Mouse (Mus musculus) intestine, embryonic 14.5 days (tissue): ENCODE measurements around the gene Nr5a1. TPM values are rescaled to one million over a fixed set of nuclear protein-coding genes. Genes with fewer than 3 reads are reported as not detected.
A peak's percentile ranks its signal among the peaks of the same experiment; 100 is the strongest.

Source experiments
- ATAC-seq: fragments of 200-750 bp; cut with Nextera tagmentation; replicated peaks from 2 replicates; pipeline ENCODE4 v1.8.0; 2017; ENCODE audit warnings: low read depth, moderate number of reproducible peaks, moderate TSS enrichment, moderate library complexity; ENCODE audit not compliant: low FRiP score, low TSS enrichment
- DNase-seq: peaks from one replicate; pipeline ENCODE4 v3.0.0-alpha.2; 2018; ENCODE audit warnings: low spot score
- H3K27ac ChIP-seq: fragments of 300-500 bp; sonication (generic); 2 replicates; pipeline ENCODE4 v1.5.1; 2014; ENCODE audit warnings: low read depth, mild to moderate bottlenecking, control low read depth
- H3K27me3 ChIP-seq: fragments of 300-500 bp; sonication (generic); replicated peaks from 2 replicates; pipeline ENCODE4 v1.6.1; 2014; ENCODE audit warnings: low read length, control low read depth; ENCODE audit not compliant: control insufficient read depth, insufficient read depth
- H3K36me3 ChIP-seq: fragments of 300-500 bp; sonication (generic); 2 replicates; pipeline ENCODE4 v1.6.1; 2014; ENCODE audit warnings: low read length, control low read depth; ENCODE audit not compliant: control insufficient read depth, insufficient read depth
- H3K4me1 ChIP-seq: fragments of 300-500 bp; sonication (generic); replicated peaks from 2 replicates; pipeline ENCODE4 v1.6.1; 2014; ENCODE audit warnings: low read length, control low read depth, mixed read lengths; ENCODE audit not compliant: control insufficient read depth, insufficient read depth
- H3K4me2 ChIP-seq: fragments of 300-500 bp; sonication (generic); 2 replicates; pipeline ENCODE4 v1.6.1; 2014; ENCODE audit warnings: low read length
- H3K4me3 ChIP-seq: fragments of 300-500 bp; sonication (generic); 2 replicates; pipeline ENCODE4 v1.5.1; 2014; ENCODE audit warnings: low read depth, low read length, control low read depth, mixed read lengths
- H3K9ac ChIP-seq: fragments of 300-500 bp; sonication (generic); 2 replicates; pipeline ENCODE4 v1.6.1; 2014; ENCODE audit warnings: mild to moderate bottlenecking, low read length
- H3K9me3 ChIP-seq: fragments of 300-500 bp; sonication (generic); 2 replicates; pipeline ENCODE4 v1.6.1; 2016; ENCODE audit warnings: low read length, control low read depth; ENCODE audit not compliant: control insufficient read depth
- WGBS: fragments of 180-500 bp; shearing (Covaris S2); extraction: QIAGEN DNeasy Blood & Tissue Kit; methylation state at CpG from one replicate; pipeline ENCODE4 v1.1.7; 2014; 5-methylcytosine and 5-hydroxymethylcytosine counted together
- polyA plus RNA-seq: library from polyadenylated mRNA; unstranded; fragments of >200 nt; fragmentation: Nextera tagmentation; extraction: Ambion mirVana; gene quantifications from 2 replicates; pipeline ENCODE4 v1.2.1, GENCODE M21; 2014

The Nr5a1 gene
- polyA plus RNA-seq, 1 experiment from 2014 or later = 0.09 TPM

DNA sequence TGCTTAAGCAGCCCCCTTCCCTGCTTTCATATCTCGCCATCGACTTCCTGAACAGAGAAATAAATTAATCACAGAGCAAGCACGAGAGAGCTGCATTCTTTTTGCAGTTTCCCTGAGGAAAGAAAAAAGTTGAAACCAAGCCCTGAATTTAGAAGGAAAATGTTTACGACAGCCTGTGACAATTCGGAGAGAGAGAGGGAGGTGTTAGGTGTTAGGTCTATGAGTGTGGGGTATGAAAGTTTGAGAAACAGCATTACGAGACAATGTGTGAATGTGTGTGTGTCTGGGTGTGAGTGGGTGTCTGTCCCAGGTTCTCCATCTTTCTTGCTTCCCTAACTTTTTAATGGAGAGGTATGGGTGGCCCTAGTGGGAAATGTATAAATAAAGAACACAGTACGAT is 62.2 kb downstream of the Nr5a1 start:
- H3K4me3 ChIP-seq = no peak overlapping the region
- ATAC-seq (no peak), DNase-seq (no peak)
- no peak overlapping the region for H3K4me2 ChIP-seq
- no peaks in the 10 kb centered on the region for H3K27me3 ChIP-seq
- no peaks in the 10 kb centered on the region for H3K9me3 ChIP-seq
- WGBS = 64% methylated on average over 7 of the region's 7 CpGs
- 0 out of 2 replicates have a peak, but pooled peaks cover 4% of the 10 kb centered on the region for H3K4me1 ChIP-seq
- no peak overlapping the region for H3K27ac ChIP-seq
- no peak overlapping the region for H3K9ac ChIP-seq
- no peaks in the 10 kb centered on the region for H3K36me3 ChIP-seq

DNA sequence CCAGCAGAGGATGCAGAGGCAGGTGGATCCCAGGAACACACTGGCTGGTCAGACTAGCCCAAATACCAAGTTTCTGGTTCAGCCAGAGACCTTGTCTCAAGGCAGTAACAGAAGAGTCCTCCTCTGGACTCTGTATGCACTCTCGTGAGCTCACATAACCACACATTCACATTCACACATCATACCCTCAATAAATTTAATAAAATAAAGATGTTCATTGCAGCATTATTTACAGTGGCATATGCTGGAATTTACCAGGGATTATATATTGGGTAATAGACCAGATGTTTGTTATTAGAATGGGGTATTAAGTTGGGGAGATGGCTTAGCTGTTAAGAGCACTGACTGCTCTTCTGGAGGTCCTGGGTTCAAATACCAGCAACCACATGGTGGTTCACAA is 64.0 kb downstream of the Nr5a1 start:
- DNase-seq = no peak
- Histone ChIP-seq H3K4me1 (0 out of 2 replicates have a peak, but pooled peaks cover 4% of the 10 kb centered on the region), H3K4me3 (no peak overlapping the region), H3K9ac (no peak overlapping the region), H3K27me3 (no peaks in the 10 kb centered on the region), H3K27ac (no peak overlapping the region), H3K4me2 (no peak overlapping the region), H3K36me3 (no peaks in the 10 kb centered on the region), H3K9me3 (no peaks in the 10 kb centered on the region)
- ATAC-seq = no peak
- WGBS = 88% methylated on average over 1 of the region's 1 CpGs

DNA sequence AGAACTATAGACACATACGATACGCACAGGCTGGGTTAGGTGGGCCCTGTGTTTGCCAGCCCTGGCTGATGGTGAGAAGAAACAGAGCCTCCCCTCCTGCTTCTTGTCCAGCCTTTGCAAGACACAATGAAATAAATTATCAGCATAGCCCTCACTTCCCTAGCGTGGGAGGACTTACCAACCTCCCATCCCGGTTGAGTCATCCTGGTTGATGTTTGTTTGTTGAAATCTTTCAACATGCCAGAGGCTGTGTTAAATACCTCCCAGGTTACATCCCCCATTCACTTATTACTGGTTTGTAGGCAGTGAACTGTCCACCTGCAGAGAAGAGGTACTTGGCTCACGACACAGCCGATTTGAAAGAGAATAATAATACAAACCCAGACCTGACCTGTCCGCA is 66.7 kb downstream of the Nr5a1 start:
- H3K27ac ChIP-seq = no peak overlapping the region
- no peak overlapping the region for H3K4me3 ChIP-seq
- no peaks in the 10 kb centered on the region for H3K9me3 ChIP-seq
- no peak overlapping the region for H3K9ac ChIP-seq
- H3K4me1 ChIP-seq = peaks cover 8% of the 10 kb centered on the region; the same call in 1 of the 2 replicates
- no peaks in the 10 kb centered on the region for H3K36me3 ChIP-seq
- H3K27me3 ChIP-seq = no peaks in the 10 kb centered on the region
- peak; percentile 46 for ATAC-seq
- 49% methylated on average over 7 of the region's 7 CpGs for WGBS
- DNase-seq = no peak
- no peak overlapping the region for H3K4me2 ChIP-seq

DNA sequence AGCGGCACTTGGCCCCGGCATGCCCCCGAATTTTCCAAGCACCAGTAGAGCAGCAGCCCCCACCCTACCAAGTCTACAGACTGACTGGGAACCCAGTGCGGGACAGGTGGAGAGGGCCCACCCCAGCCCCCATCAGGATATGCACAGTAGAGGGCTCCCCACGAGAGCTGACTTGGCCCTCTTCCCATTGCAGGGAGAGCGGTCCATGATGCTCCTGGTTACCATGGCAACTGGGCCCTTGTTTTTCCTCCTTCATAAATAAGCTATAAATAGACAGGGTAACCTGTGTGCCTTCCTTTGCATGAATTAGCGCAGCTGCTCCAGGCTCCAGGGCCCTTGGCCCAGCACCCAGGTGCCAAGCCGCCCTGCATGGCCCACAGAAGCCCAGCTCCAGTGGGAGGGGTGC is 67.1 kb downstream of the Nr5a1 start:
- Histone ChIP-seq H3K4me3 (no peak overlapping the region), H3K9ac (no peak overlapping the region), H3K27ac (no peak overlapping the region), H3K36me3 (0 out of 2 replicates have a peak, but pooled peaks cover under 1% of the 10 kb centered on the region), H3K4me2 (no peak overlapping the region), H3K9me3 (no peaks in the 10 kb centered on the region), H3K4me1 (peaks cover 8% of the 10 kb centered on the region; the same call in 1 of the 2 replicates), H3K27me3 (no peaks in the 10 kb centered on the region)
- 46% methylated on average over 8 of the region's 8 CpGs for WGBS
- DNase-seq = peak; percentile 58
- peak; percentile 47 for ATAC-seq

DNA sequence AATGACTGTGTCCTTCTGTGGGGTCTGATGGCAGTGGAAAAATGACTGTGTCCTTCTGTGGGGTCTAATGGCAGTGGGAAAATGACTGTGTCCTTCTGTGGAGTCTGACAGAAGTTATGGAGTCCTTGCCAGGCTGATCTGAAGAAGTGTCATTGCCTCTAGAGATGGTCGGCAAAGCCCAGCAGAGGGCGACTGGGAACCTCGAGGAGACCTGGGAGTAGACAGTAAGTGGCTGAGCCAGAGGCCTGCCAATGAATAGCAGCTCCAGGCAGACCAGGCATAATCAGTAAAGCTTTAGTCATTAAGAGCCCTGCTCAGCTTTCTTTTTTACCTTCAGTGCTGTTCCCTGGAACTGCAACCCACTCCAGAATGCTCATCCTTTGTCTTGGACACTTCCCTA is 68.4 kb downstream of the Nr5a1 start:
- H3K36me3 ChIP-seq = peaks cover 13% of the 10 kb centered on the region
- no peak overlapping the region for H3K4me2 ChIP-seq
- H3K9me3 ChIP-seq = no peaks in the 10 kb centered on the region
- no peaks in the 10 kb centered on the region for H3K27me3 ChIP-seq
- no peak overlapping the region for H3K27ac ChIP-seq
- DNase-seq (peak; percentile 74), ATAC-seq (no peak)
- no peak overlapping the region for H3K4me3 ChIP-seq
- peaks cover 8% of the 10 kb centered on the region; the same call in 1 of the 2 replicates for H3K4me1 ChIP-seq
- no peak overlapping the region for H3K9ac ChIP-seq
- 2% methylated on average over 3 of the region's 3 CpGs for WGBS

DNA sequence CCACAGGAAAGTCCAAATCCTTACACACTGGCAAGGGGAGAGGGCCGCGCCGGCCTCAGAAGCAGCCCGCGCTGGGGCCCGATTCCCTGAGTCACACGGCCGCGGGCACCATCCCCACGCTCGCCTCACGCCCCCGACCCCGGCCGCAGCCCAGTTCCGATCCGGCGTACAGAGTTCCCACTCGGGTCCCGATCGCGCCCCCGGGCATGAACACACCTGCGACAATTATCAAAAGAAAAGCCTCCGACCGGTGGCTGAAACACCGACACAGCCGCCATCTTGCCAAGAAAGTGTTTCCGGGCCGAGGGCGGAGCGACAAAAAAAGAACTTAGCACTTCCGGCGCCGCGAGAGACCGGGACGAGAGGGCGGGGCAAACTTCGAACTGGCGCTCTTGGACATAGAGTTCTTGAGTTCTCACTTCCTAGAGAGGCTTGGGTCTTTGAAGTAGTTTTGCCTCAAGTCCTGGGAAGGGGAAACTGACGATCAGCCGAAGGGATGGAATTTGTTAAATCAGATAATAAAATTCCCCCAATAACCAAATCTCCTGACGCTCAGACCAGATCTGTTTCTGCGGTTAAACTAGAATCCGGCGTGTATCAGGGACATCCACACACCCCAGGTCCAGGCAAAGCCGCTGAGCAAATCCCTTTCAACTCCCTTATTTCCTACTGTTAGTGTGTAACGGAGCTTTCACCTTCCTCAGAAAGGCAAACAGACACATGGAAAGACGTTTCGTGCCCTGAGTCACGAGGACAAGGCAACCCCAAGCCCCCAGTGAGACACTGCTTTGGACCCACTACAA is 70.5 kb downstream of the Nr5a1 start, which contains the start of gene Psmb7:
Gene Psmb7, minus strand, starts transcription at position 463 of the 803 bp plus-strand sequence.
- DNase-seq = peak; percentile 92
- Histone ChIP-seq H3K4me1 (peaks cover 8% of the 10 kb centered on the region; the same call in 1 of the 2 replicates), H3K27ac (peak within 1 kb of the TSS; percentile 34; the same call in 1 of the 2 replicates), H3K27me3 (no peaks in the 10 kb centered on the region), H3K9ac (peak within 1 kb of the TSS; percentile 79), H3K9me3 (no peaks in the 10 kb centered on the region), H3K4me2 (peak within 1 kb of the TSS; percentile 86), H3K4me3 (peak within 1 kb of the TSS; percentile 67), H3K36me3 (peaks cover 33% of the 10 kb centered on the region)
- WGBS = 2% methylated on average over 52 of the region's 52 CpGs
- ATAC-seq = peak; percentile 83

Other genes with a start within 250 kb of the Nr5a1 start
- gene Nek6, start 202.9 kb downstream of the Nr5a1 start, polyA plus RNA-seq = 111 and 115 TPM in 2 replicates
- 247 and 252 TPM in 2 replicates for gene Psmb7, start 70.5 kb downstream of the Nr5a1 start, polyA plus RNA-seq
- gene Nr6a1, start 213.1 kb upstream of the Nr5a1 start, polyA plus RNA-seq = 2.4 TPM in 2 replicates
- gene Olfml2a, start 217.4 kb upstream of the Nr5a1 start, polyA plus RNA-seq = 0.91 and 1.2 TPM in 2 replicates